Mouse (Mus musculus): ENCODE results near the gene Eid3.

DNA sequence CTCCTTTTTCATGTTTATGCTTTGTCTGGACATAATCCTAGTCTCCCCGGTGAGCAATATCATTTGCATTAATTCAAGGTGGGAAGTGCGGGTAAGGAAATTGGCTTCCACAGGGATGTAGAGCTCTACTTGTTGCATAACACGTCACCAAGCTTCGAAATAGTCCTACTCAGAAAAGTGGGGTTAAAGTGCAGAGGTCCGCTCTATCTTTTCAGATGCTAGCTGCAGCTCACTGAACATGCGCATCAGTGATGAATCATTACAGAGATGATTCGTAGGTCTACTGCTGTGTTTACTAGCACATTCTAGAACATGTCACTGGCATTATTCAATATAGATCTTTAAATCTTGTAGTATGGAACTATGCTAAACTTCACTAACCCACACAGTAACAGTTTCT lies 28.0 kb upstream of the Eid3 start:
- TF ChIP-seq GATA1 (IDR thresholded peaks at IDR 0.05; ENCODE audit: borderline replicate concordance, low read length), result no peak
- no peak for TF ChIP-seq CTCF (IDR thresholded peaks at IDR 0.05; ENCODE audit: low read depth, low read length)
- no peak for TF ChIP-seq TAL1 (conservative IDR thresholded peaks at IDR 0.05; ENCODE audit: low read depth, low read length)

All from G1E (cell line).